Mouse (Mus musculus) heart, adult 8-10 months (tissue): Measurements from ENCODE around the gene Spg20. TPM values are rescaled to one million over a fixed set of nuclear protein-coding genes. Genes with fewer than 3 reads are reported as not detected.

ENCODE experiments used
- DNase-seq: peaks from one replicate; pipeline ENCODE4 v3.0.0; 2022; ENCODE audit warnings: low spot score
- total RNA-seq, 4 experiments: library from RNA; stranded (reverse); gene quantifications; 2 replicates each; pipeline ENCODE4 v1.2.4; 2022

Gene Spg20
- total RNA-seq = 10 to 100 TPM; 36.9 to 46.0 (median 43.0) TPM

GRCm38 (mm10) chr3:55111935-55112709, at the start of gene Spg20:
Gene Spg20, plus strand, starts transcription at chr3:55112108.
- peak; percentile 95 for DNase-seq

- no peak for DNase-seq
These were observed 49.3 kb upstream of the Spg20 start for GRCm38 (mm10) chr3:55062653-55063052.

DNA sequence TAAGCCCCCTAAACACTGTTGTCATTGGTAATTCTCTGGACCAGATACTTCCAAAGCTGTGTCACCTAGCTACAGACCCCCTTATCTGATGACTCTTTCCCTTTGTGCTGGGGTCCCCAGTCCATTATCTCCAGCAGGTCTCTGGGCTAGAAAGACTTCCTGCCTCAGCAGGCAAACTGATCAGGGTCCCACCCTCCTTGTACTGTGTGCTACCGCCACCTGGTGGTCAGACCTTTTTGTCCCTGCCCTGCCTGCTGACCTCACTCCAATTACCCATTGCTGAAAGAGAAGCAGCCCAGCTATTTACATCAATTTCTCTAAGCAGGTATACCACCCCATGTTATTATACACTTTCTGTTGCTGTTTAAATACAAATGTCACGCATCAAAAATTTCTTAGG, 47.5 kb upstream of the Spg20 start:
- peak; percentile 71 for DNase-seq

DNA sequence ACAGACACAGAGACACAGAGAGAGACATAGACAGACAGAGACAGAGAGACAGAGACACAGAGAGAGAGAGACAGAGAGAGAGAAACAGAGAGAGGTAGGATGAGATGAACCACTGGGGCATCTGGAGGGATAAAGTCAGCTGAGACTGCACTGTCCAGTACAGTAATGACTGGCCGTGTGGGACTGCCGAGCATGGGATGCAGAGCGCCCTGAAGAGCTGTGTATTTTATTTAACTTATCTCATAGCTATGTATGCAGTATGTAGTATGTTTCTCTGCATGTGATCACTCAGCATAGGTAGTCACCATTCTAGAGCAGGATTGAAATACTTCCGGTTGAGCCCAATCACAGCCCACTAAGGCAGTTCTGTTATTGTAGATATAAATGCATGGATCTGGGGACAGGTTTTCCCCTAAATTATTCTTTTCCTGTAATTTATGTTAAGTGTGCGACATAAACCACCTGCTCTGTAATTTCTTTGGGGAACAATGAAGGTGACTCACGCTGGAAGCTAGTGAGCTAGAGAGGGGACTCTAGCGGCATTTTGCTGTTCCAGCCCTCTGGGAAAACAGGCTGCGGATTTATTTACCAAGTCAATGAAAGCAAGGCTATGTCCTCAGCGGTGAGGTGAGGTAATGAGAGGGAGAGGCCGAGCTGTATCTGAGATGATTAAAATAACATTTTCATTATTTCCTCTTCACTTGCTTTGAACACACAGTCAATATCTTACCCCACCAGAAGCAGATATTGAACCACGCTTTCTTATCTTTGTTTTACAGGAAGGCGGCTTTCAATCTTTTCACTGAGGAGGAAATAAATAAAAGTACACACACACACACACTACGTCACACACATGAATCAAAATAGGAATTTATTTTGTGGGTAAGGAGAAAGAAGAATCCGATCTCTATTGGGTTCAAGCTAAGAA, 45.9 kb upstream of the Spg20 start:
- no peak for DNase-seq

DNA sequence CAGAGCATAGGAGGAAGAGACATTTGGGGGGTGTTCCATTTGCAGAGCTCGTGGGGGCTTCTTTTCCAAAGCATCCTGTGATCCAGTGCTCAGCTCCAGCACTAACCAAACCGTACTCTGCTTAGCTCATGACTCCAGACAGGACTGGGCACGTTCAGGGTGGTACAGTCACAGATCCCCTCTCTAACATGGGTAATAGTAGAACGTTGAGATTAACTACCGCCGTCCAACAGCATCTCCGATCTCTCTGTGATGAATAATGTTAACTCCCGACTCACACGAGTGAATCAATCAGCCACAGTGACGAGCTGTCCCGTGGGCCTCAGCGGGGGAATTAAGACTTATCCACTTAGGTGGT, 45.3 kb upstream of the Spg20 start:
- DNase-seq = no peak

DNA sequence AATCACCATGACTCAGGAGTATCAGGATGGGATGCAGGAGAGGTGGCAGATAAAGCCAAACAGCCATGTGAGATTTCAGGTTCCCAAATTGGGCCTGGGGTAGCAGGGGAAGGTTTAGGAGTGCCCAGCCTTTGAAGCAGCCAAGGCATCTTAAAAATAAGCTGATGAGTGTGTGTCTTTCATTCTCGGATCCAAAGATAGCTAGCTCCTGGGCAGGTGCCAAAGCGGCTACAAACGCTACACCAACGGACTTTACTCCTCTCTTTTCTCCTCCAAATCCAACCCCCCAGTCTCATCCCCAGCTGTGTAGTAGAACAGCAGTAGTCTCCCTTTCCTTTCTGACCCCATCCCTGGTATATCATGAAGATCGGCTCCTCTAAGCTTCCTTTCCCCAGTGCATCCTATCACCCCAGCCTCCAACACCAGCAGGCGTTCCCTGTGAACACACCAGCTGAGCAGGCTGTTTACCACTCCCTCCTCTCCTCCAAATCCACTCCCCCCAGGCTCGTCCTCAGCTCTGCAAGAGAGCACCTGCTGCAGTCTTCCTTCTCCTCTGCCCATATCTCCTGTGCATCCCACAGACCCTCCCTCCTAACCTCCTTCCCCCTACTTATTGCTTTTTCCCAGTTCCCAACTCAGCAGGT, 44.0 kb upstream of the Spg20 start:
- no peak for DNase-seq

DNA sequence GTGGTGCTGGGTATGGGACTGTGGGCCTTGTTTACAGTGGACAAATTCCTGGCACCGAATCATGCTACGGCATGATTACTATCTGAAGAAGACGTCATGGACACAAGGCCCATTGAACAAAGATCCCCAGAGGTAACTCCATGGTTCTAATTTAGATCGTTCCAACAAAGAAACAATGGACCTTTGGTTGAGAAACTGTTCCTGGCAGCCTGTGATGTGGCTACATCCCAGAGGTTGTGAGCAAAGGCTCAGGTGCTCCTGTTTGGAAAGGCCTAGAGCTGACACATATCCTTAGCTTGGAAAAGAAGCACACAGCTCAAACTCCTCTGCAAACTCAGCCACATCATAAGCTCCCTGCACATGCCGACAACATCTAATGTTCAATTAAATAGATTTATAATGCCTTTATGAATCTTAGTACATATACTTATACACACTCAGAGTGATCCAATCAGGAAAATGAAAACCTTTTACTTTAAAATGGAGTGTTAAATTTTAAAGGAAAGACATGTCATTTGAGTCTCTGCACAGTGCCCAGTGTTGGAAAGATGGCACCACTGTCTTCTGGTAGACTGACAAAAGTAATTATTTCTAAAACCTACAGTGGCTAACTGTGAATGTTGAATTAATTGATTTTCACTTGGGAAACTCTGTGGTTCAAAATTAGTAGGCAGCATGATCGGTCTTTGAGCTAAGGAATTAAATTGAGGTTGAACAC, 37.2 kb upstream of the Spg20 start:
- no peak for DNase-seq

- DNase-seq = no peak
These were observed 36.6 kb upstream of the Spg20 start for GRCm38 (mm10) chr3:55075294-55075648.

- no peak for DNase-seq
These were observed 33.7 kb upstream of the Spg20 start for GRCm38 (mm10) chr3:55078233-55078632.

- no peak for DNase-seq
These were observed 32.3 kb upstream of the Spg20 start for GRCm38 (mm10) chr3:55079619-55080018.

GRCm38 (mm10) chr3:55080055-55080454, 31.9 kb upstream of the Spg20 start:
- DNase-seq = peak; percentile 76

GRCm38 (mm10) chr3:55084781-55085180, 27.1 kb upstream of the Spg20 start:
- no peak for DNase-seq

DNA sequence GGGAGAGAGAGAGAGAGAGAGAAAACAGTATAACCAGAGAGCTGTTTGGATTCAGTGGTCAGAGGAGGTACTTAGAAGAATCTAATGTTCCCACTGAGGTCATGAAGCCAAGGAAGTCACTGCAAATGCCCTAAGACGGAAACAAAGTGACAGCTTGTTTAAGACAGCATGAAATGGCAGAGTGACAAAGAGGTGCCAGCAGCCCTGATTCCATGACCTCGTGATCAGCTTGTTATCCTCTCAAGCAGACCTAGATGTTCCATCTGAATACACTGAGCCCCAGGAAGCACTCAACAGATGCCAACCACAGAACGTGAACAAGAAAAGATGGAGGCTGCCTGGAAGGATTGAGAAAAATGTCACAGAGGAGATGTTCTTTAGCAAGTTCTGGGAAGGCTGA, 26.2 kb upstream of the Spg20 start:
- DNase-seq = no peak

GRCm38 (mm10) chr3:55086948-55087347, 25.0 kb upstream of the Spg20 start:
- DNase-seq = no peak

DNA sequence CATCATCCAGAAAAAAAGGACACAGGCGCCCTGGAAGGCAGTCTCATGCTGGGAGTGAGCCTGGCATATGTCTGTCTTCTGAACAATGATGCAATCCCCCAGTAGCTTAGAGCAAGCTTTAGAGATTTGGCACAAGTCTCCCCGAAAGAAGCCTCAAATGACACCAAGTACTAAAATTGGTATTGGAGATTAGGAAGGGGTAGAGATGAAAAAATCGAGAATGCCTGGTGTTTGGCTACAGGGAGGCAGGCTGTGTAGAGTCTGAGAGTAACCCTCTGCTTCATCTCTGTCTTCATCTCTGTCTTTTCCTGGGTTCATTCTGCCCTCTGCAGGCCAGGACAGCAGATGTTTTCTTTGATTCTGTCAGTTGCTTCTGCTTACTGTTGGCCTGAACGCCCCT, 24.5 kb upstream of the Spg20 start:
- DNase-seq = no peak

DNA sequence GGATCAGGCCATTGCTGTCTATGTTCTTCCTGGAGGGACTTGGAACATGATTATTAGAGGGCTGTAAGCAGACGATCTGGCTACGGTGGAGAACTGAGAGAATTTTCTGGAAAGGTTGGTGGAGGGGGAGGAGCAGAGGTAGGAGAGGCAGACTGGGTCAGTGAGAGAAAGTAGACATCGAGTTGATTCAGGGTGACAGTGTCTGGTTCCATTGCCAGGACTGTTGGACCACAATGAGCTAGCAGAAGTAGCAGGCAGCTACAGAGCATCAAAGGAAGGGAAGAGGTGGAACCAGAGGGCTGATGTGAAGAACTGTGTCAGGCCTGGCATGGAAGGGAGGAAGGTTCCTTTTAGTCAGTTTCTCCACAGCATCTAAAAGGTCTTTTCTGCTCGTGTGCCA, 23.5 kb upstream of the Spg20 start:
- no peak for DNase-seq

DNA sequence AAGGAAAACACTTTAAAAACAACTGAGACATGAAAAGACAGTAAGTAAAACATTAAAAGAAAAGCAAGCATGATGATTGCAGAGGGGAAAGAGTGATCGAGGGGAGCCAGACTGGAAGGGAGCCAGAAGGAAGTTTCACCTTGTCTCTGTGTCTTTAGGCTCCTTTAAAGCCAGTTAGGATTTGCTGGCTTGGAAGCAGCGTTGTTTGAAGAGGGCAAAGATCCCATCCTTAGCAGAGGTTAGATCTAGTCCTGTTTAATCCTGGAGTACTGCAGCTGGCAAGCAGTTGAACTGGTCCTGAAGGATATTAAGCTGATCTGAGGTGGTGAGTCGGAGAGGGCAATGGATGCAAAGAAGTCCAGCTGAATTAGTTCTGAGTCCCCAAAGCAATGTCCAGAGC, 23.1 kb upstream of the Spg20 start:
- DNase-seq = no peak

DNA sequence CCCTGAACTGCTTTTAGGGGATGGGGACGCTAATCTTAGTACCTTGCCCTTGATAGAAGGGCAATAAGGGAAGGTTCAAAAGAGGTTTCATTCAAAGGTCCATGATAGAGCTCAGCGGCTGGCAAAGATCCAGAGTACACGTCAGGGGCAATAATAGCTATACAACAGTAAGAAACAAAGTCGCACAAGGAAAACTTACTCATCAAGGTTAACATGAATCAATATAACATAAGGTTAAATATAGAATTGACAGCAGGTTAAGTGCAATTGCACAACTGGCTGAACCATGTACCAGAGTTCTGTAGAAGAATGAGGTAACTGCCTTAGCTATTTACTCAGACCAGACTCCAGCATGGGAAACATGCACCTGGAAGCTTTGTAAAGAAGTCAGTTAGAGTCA, 22.6 kb upstream of the Spg20 start:
- no peak for DNase-seq

- no peak for DNase-seq
These were observed 18.7 kb upstream of the Spg20 start for GRCm38 (mm10) chr3:55093161-55093560.

DNA sequence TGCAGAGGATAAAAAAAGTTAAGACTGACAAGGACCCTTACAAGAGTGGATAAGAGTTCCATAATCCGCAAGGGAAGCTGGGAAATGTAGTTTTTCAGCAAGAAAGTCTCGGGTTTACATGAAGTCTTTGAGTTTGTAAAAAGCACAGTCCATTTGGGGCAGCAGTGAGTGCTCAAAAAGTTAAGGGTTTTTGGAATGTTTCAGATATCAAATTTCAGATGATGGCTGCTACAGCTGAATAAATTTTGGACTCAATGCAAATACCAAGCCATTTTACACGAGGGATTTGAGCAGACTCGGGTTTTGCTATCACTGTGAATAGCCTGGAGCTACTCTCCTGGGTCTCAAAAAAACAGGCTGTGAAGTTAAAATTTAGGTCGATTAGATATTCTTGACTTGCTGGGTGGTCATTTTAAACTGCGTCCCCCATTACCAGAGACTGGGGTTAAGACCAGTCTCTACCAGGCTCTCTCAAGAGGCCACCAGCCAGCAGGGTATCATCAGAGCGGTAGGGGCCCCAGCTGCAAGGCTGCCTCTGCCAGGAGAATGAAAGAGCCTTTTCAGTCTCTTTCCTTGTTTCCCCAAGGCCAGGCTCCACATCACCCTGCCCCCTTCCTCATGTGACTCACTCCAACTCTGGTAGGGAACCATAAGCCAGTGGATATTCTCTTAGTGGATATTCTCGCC, 15.8 kb upstream of the Spg20 start:
- DNase-seq = no peak

- DNase-seq = no peak
These were observed 15.3 kb upstream of the Spg20 start for GRCm38 (mm10) chr3:55096655-55097005.
